Mouse (Mus musculus) myocyte (in vitro differentiated cells): ENCODE results near the gene Hoxd1.

Experiments used
- CEBPB ChIP-seq: IDR thresholded peaks from 2 replicates; pipeline ENCODE4 v1.6.1; 2011; ENCODE audit warnings: mild to moderate bottlenecking, moderate library complexity; ENCODE audit not compliant: poor library complexity, insufficient read depth, severe bottlenecking
- E2F4 ChIP-seq: IDR thresholded peaks from one replicate; pipeline ENCODE4 v1.6.1; 2011; ENCODE audit warnings: mild to moderate bottlenecking, control low read depth, moderate library complexity; ENCODE audit not compliant: insufficient read depth
- MAX ChIP-seq: IDR thresholded peaks from one replicate; pipeline ENCODE4 v1.6.1; 2011; ENCODE audit warnings: low read depth, mild to moderate bottlenecking, control low read depth
- MYOD1 ChIP-seq, 3 experiments: IDR thresholded peaks; one replicate each; pipeline ENCODE4 v1.6.1; 2011; ENCODE audit warnings: control low read depth in 2 of 3, low read depth in 2 of 3, mild to moderate bottlenecking in 2 of 3, moderate library complexity in 1 of 3; ENCODE audit not compliant: insufficient read length in 2 of 3, control insufficient read depth in 1 of 3
- MYOG ChIP-seq, 3 experiments: IDR thresholded peaks; one replicate each; pipeline ENCODE4 v1.6.1; 2011; ENCODE audit warnings: control low read depth in 2 of 3, low read depth in 2 of 3, mild to moderate bottlenecking in 2 of 3; ENCODE audit not compliant: insufficient read length in 2 of 3, control insufficient read depth in 1 of 3, insufficient read depth in 1 of 3
- POLR2A ChIP-seq: IDR thresholded peaks from one replicate; pipeline ENCODE4 v1.6.1; 2011; ENCODE audit warnings: low read depth, mild to moderate bottlenecking, control low read depth, moderate library complexity; ENCODE audit not compliant: insufficient read length
- POLR2AphosphoS2 ChIP-seq: IDR thresholded peaks from one replicate; pipeline ENCODE4 v1.6.1; 2011; ENCODE audit warnings: low read depth, control low read depth; ENCODE audit not compliant: insufficient read length
- REST ChIP-seq: IDR thresholded peaks from one replicate; pipeline ENCODE4 v1.6.1; 2011; ENCODE audit warnings: mild to moderate bottlenecking, control low read depth, moderate library complexity; ENCODE audit not compliant: insufficient read depth, insufficient read length
- TCF12 ChIP-seq: IDR thresholded peaks from one replicate; pipeline ENCODE4 v1.6.1; 2011; ENCODE audit warnings: mild to moderate bottlenecking, control low read depth; ENCODE audit not compliant: poor library complexity, insufficient read depth, severe bottlenecking
- TCF3 ChIP-seq: IDR thresholded peaks from one replicate; pipeline ENCODE4 v1.6.1; 2011; ENCODE audit warnings: low read depth, control low read depth; ENCODE audit not compliant: insufficient read length
- USF1 ChIP-seq: IDR thresholded peaks from one replicate; pipeline ENCODE4 v1.6.1; 2011; ENCODE audit warnings: low read depth, mild to moderate bottlenecking, control low read depth, moderate library complexity

- TF ChIP-seq E2F4 (no peak), MAX (no peak), POLR2AphosphoS2 (no peak), MYOD1 (IDR thresholded peaks at IDR 0.05; ENCODE audit: control insufficient read depth in 1 of 3, insufficient read length in 2 of 3, low read depth in 2 of 3) (no peak), POLR2A (no peak), USF1 (no peak), CEBPB (no peak), REST (no peak), TCF12 (no peak), TCF3 (no peak), MYOG (IDR thresholded peaks at IDR 0.05; ENCODE audit: control insufficient read depth in 1 of 3, insufficient read depth in 1 of 3, insufficient read length in 2 of 3, low read depth in 2 of 3) (no peak)
These were observed 47.1 kb upstream of the Hoxd1 start for GRCm38 (mm10) chr2:74715504-74716241.
